Mouse (Mus musculus) hindbrain, postnatal 0 days (tissue): ENCODE measurements at regions not wholly inside any gene's neighbourhood (a gene's known extent, or its start where the extent isn't known, plus 50 kb on each side); places are given as distances from the start of the nearest gene placed in this dataset.

Experiments used
- ATAC-seq: fragments of 200-750 bp; cut with Nextera tagmentation; 2 replicates; pipeline ENCODE4 v1.8.0; 2017; ENCODE audit warnings: mild to moderate bottlenecking, moderate TSS enrichment, moderate library complexity
- DNase-seq: peaks from one replicate; pipeline ENCODE4 v3.0.0-alpha.2; 2015; ENCODE audit warnings: low spot score
- H3K27ac ChIP-seq: fragments of 300-500 bp; sonication (generic); 2 replicates; pipeline ENCODE4 v1.5.1; 2014; ENCODE audit warnings: mild to moderate bottlenecking
- H3K27me3 ChIP-seq: fragments of 300-500 bp; sonication (generic); 2 replicates; pipeline ENCODE4 v1.6.1; 2014; ENCODE audit warnings: low read length, mixed read lengths; ENCODE audit not compliant: insufficient read depth
- H3K36me3 ChIP-seq: fragments of 300-500 bp; sonication (generic); 2 replicates; pipeline ENCODE4 v1.6.1; 2014; ENCODE audit warnings: low read length, mixed read lengths; ENCODE audit not compliant: insufficient read depth
- H3K4me1 ChIP-seq: fragments of 300-500 bp; sonication (generic); 2 replicates; pipeline ENCODE4 v1.6.1; 2014; ENCODE audit warnings: antibody characterized with exemption, low read length, mixed read lengths; ENCODE audit not compliant: insufficient read depth
- H3K4me2 ChIP-seq: fragments of 300-500 bp; sonication (generic); 2 replicates; pipeline ENCODE4 v1.6.1; 2014; ENCODE audit warnings: low read depth, mild to moderate bottlenecking, low read length, moderate library complexity, mixed read lengths
- H3K4me3 ChIP-seq: fragments of 300-500 bp; sonication (generic); 2 replicates; pipeline ENCODE4 v1.5.1; 2014; ENCODE audit warnings: low read length
- H3K9ac ChIP-seq: fragments of 300-500 bp; sonication (generic); replicated peaks from 2 replicates; pipeline ENCODE4 v1.6.1; 2014; ENCODE audit warnings: mild to moderate bottlenecking, low read length, moderate library complexity, mixed read lengths
- H3K9me3 ChIP-seq: fragments of 300-500 bp; sonication (generic); 2 replicates; pipeline ENCODE4 v1.6.1; 2016; ENCODE audit warnings: low read length, mixed read lengths
- CTCF ChIP-seq: IDR thresholded peaks from 2 replicates; pipeline ENCODE4 v1.5.1; 2016; ENCODE audit warnings: antibody characterized with exemption, control low read depth, low read depth
- WGBS: fragments of 180-500 bp; shearing (Covaris S2); extraction: QIAGEN DNeasy Blood & Tissue Kit; methylation state at CpG from one replicate; pipeline ENCODE4 v1.1.7; 2014; 5-methylcytosine and 5-hydroxymethylcytosine counted together

- DNase-seq (peak; percentile 55), ATAC-seq (peak; percentile 77; the same call in 1 of the 2 replicates)
- Histone ChIP-seq H3K9ac (no peak overlapping the region), H3K4me1 (no peaks in the 10 kb centered on the region), H3K4me2 (no peak overlapping the region), H3K36me3 (no peaks in the 10 kb centered on the region), H3K27me3 (no peaks in the 10 kb centered on the region), H3K9me3 (no peaks in the 10 kb centered on the region), H3K4me3 (no peak overlapping the region), H3K27ac (no peak overlapping the region)
- 44% methylated on average over 5 of the region's 5 CpGs for WGBS
- TF ChIP-seq CTCF = no peak
Observed at GRCm38 (mm10) chr10:96847433-96848165, 230.8 kb downstream of the Btg1 start.

DNA sequence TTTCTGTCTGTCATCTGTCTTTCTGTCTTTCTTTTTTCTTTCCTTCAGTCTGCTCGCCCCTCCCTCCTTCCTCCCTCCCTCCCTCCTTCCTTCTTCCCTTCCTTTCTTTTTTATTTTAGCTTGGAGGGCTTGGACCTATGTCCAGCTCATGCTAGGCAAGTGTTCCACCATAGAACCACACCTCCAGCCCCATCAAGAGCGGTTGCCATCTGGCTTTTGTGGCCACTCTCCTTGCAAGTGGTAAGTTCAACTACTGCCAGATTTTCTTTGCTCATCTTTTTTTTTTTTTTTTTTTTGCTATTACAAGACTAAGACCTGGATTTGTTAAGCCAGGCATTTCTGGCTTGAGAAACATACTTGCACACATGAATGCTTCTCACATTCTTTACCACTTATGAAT is 231.7 kb downstream of the Btg1 start:
- no peak for ATAC-seq
- DNase-seq = no peak
- Histone ChIP-seq H3K36me3 (no peaks in the 10 kb centered on the region), H3K9ac (no peak overlapping the region), H3K4me3 (no peak overlapping the region), H3K27ac (no peak overlapping the region), H3K4me1 (no peaks in the 10 kb centered on the region), H3K27me3 (no peaks in the 10 kb centered on the region), H3K9me3 (no peaks in the 10 kb centered on the region), H3K4me2 (no peak overlapping the region)
- WGBS = 75% methylated on average over 2 of the region's 2 CpGs
- TF ChIP-seq CTCF = no peak

- DNase-seq = no peak
- Histone ChIP-seq H3K36me3 (no peaks in the 10 kb centered on the region), H3K4me1 (no peaks in the 10 kb centered on the region), H3K9me3 (no peaks in the 10 kb centered on the region), H3K4me2 (no peak overlapping the region), H3K27ac (no peak overlapping the region), H3K9ac (no peak overlapping the region), H3K27me3 (no peaks in the 10 kb centered on the region), H3K4me3 (no peak overlapping the region)
- WGBS = 84% methylated on average over 2 of the region's 2 CpGs
- ATAC-seq = no peak
- no peak for TF ChIP-seq CTCF
Observed at GRCm38 (mm10) chr10:96860366-96860765, 243.6 kb downstream of the Btg1 start.

GRCm38 (mm10) chr10:96863230-96863629 is 246.4 kb downstream of the Btg1 start:
- Histone ChIP-seq H3K4me3 (no peak overlapping the region), H3K36me3 (no peaks in the 10 kb centered on the region), H3K9me3 (no peaks in the 10 kb centered on the region), H3K9ac (no peak overlapping the region), H3K27ac (no peak overlapping the region), H3K4me1 (no peaks in the 10 kb centered on the region), H3K27me3 (no peaks in the 10 kb centered on the region), H3K4me2 (no peak overlapping the region)
- TF ChIP-seq CTCF = no peak
- 78% methylated on average over 8 of the region's 8 CpGs for WGBS
- no peak for ATAC-seq
- no peak for DNase-seq

- no peak for TF ChIP-seq CTCF
- H3K36me3 ChIP-seq = no peaks in the 10 kb centered on the region
- no peak overlapping the region for H3K4me2 ChIP-seq
- H3K27me3 ChIP-seq = no peaks in the 10 kb centered on the region
- H3K4me3 ChIP-seq = no peak overlapping the region
- H3K9ac ChIP-seq = no peak overlapping the region
- H3K4me1 ChIP-seq = no peaks in the 10 kb centered on the region
- WGBS = 70% methylated on average over 3 of the region's 3 CpGs
- no peak for DNase-seq
- ATAC-seq = no peak
- H3K9me3 ChIP-seq = no peaks in the 10 kb centered on the region
- H3K27ac ChIP-seq = no peak overlapping the region
Observed at GRCm38 (mm10) chr10:96866468-96866867, 249.7 kb downstream of the Btg1 start.

- no peaks in the 10 kb centered on the region for H3K27me3 ChIP-seq
- no peak overlapping the region for H3K9ac ChIP-seq
- ATAC-seq (no peak), DNase-seq (no peak)
- H3K9me3 ChIP-seq = no peaks in the 10 kb centered on the region
- H3K4me1 ChIP-seq = no peaks in the 10 kb centered on the region
- no peak overlapping the region for H3K4me3 ChIP-seq
- H3K4me2 ChIP-seq = no peak overlapping the region
- no peak for TF ChIP-seq CTCF
- H3K36me3 ChIP-seq = no peaks in the 10 kb centered on the region
- no peak overlapping the region for H3K27ac ChIP-seq
- 90% methylated on average over 7 of the region's 7 CpGs for WGBS
Observed at GRCm38 (mm10) chr10:96871559-96872160, 254.9 kb downstream of the Btg1 start.

DNA sequence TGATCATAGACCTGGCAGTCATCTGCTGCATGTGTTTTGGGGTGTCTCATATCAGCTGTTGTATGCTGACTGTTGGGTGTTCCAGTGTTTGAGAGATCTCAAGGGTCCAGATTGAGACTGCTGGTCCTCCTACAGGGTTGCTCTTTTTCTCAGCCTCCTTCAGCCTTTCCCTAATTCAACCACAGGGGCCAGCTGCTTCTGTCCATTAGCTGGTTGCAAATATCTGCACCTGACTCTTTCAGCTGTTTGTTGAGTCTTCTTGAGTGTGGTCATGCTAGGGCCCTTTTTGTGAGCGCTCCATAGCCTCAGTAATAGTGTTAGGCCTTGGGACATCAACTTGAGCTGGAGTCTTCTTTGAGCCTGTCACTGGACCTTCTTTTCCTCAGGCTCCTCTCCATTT is 257.8 kb downstream of the Btg1 start:
- Histone ChIP-seq H3K36me3 (no peaks in the 10 kb centered on the region), H3K9ac (no peak overlapping the region), H3K4me2 (no peak overlapping the region), H3K27ac (no peak overlapping the region), H3K27me3 (no peaks in the 10 kb centered on the region), H3K4me1 (no peaks in the 10 kb centered on the region), H3K4me3 (no peak overlapping the region), H3K9me3 (no peaks in the 10 kb centered on the region)
- DNase-seq (no peak), ATAC-seq (no peak)
- WGBS = 91% methylated on average over 1 of the region's 1 CpGs
- no peak for TF ChIP-seq CTCF
